ENCODE assay signal across 35 mouse cellular contexts in genomic region chr11:84016147-84016809, GRCm38 (mm10). TPM values are rescaled to one million over a fixed set of nuclear protein-coding genes. Genes with fewer than 3 reads are reported as not detected.
DNase-seq lines count a peak whose midpoint lies in the region; ATAC-seq and TF ChIP-seq lines count a peak whose summit lies in the region.
"Had no signal": no experiment of that assay in that cellular context is flagged by ENCODE, and none has a peak within 500 bp of the region (broad histone marks: within the 10 kb centered on the region; RNA-seq: fewer than 3 reads in every experiment).

No protein-coding gene starts in this region.

- peaks cover 8% of the 10 kb centered on the region for H3K4me1 ChIP-seq in liver, adult 2 months (ENCODE audit: control insufficient read depth, insufficient read depth, low read length)
- no peaks in the 10 kb centered on the region for H3K4me1 ChIP-seq in intestine, embryonic 16.5 days (ENCODE audit: control insufficient read depth, insufficient read depth, low read length)
- H3K4me1 ChIP-seq in stomach, postnatal 0 days (replicated peaks; ENCODE audit: control insufficient read depth, insufficient read depth): no peaks in the 10 kb centered on the region
- H3K4me1 ChIP-seq: lung, embryonic 15.5 days; stomach, embryonic 15.5 days had no signal

- H3K79me2 ChIP-seq in liver, adult 2 months (ENCODE audit: control insufficient read depth, insufficient read depth, low read length): peaks cover 10% of the 10 kb centered on the region; the same call in 1 of the 2 replicates

- no peaks in the 10 kb centered on the region for H3K27me3 ChIP-seq in liver, adult 2 months (ENCODE audit: control insufficient read depth, insufficient read depth, low read length)
- no peaks in the 10 kb centered on the region for H3K27me3 ChIP-seq in intestine, embryonic 16.5 days (replicated peaks; ENCODE audit: control insufficient read depth, insufficient read depth, low read length)
- H3K27me3 ChIP-seq in stomach, postnatal 0 days (ENCODE audit: control insufficient read depth, insufficient read depth, low read length): no peaks in the 10 kb centered on the region
- H3K27me3 ChIP-seq: embryonic facial prominence, embryonic 13.5 days; lung, embryonic 15.5 days; neural tube, embryonic 12.5 days; stomach, embryonic 15.5 days had no signal

- H3K4me2 ChIP-seq in intestine, embryonic 16.5 days (ENCODE audit: low read depth, low read length): no peak overlapping the region
- H3K4me2 ChIP-seq in stomach, postnatal 0 days (replicated peaks; ENCODE audit: low read depth): no peak overlapping the region
- H3K4me2 ChIP-seq: embryonic facial prominence, embryonic 13.5 days; heart, embryonic 11.5 days; hindbrain, embryonic 14.5 days; limb, embryonic 12.5 days; lung, embryonic 15.5 days; midbrain, embryonic 11.5 days; neural tube, embryonic 12.5 days; stomach, embryonic 15.5 days had no signal

- DNase-seq in liver, adult 2 months (ENCODE audit: extremely low read depth, low read depth, low spot score): peak; percentile 52
- DNase-seq in liver: no peak
- peak; percentile 10 for DNase-seq in lung, postnatal 36 days
- no peak for DNase-seq in lung, postnatal 14 days
- no peak for DNase-seq in stomach, postnatal 0 days (ENCODE audit: low spot score)
- DNase-seq in adrenal gland, postnatal 36 days: no peak
- no peak for DNase-seq in heart, postnatal 4 days
- DNase-seq: adrenal gland, postnatal 10 days; cerebellum, adult 11-12 months; cerebellum, adult 9-11 months; gastrocnemius, adult 2 months; gastrocnemius, postnatal 36 days; heart, adult 18-20 months; heart, postnatal 36 days; kidney, postnatal 4 days; right cerebral cortex, postnatal 4 days; thymus, adult 18-20 months; thymus, postnatal 36 days had no signal

- peak overlapping the region; percentile 41 for H3K27ac ChIP-seq in liver, adult 2 months (replicated peaks; ENCODE audit: insufficient read depth, low read depth, low read length)
- no peak overlapping the region for H3K27ac ChIP-seq in intestine, embryonic 16.5 days (ENCODE audit: low read length)
- no peak overlapping the region for H3K27ac ChIP-seq in stomach, postnatal 0 days (replicated peaks)
- H3K27ac ChIP-seq: embryonic facial prominence, embryonic 13.5 days; forebrain, embryonic 10.5 days; gastrocnemius, adult 2 months; hindbrain, embryonic 14.5 days; kidney, postnatal 0 days; limb, embryonic 12.5 days; liver, embryonic 14.5 days; lung, embryonic 15.5 days; neural tube, embryonic 12.5 days; stomach, embryonic 15.5 days had no signal

- H3K36me3 ChIP-seq in liver, adult 2 months (ENCODE audit: control insufficient read depth, insufficient read depth, low read length): peaks cover 19% of the 10 kb centered on the region
- H3K36me3 ChIP-seq in intestine, embryonic 16.5 days (ENCODE audit: control insufficient read depth, insufficient read depth, low read length): no peaks in the 10 kb centered on the region
- H3K36me3 ChIP-seq in stomach, postnatal 0 days (ENCODE audit: control insufficient read depth, insufficient read depth, low read length): peaks cover 9% of the 10 kb centered on the region
- H3K36me3 ChIP-seq: stomach, embryonic 15.5 days had no signal

- ATAC-seq in intestine, embryonic 16.5 days: peak; percentile 71; the same call in 1 of the 2 replicates
- peak; percentile 85 for ATAC-seq in stomach, postnatal 0 days (ENCODE audit: low FRiP score, low TSS enrichment)
- ATAC-seq: CD4-positive, CD25-positive, alpha-beta regulatory T cell, adult 4 months; forebrain, embryonic 16.5 days; inflammation-experienced regulatory T-cells, adult 6 months; midbrain, embryonic 16.5 days had no signal

- no peaks in the 10 kb centered on the region for H3K9me3 ChIP-seq in intestine, embryonic 16.5 days (ENCODE audit: control insufficient read depth, low read length)
- H3K9me3 ChIP-seq in stomach, postnatal 0 days (ENCODE audit: control insufficient read depth, low read length): no peaks in the 10 kb centered on the region
- H3K9me3 ChIP-seq: embryonic facial prominence, embryonic 13.5 days; forebrain, embryonic 10.5 days; limb, embryonic 12.5 days; lung, embryonic 15.5 days; neural tube, embryonic 12.5 days; stomach, embryonic 15.5 days had no signal

- no peak overlapping the region for H3K4me3 ChIP-seq in liver, adult 2 months (ENCODE audit: insufficient read depth, low read depth, low read length)
- H3K4me3 ChIP-seq in intestine, embryonic 16.5 days (ENCODE audit: low read length): no peak overlapping the region
- H3K4me3 ChIP-seq in stomach, postnatal 0 days (ENCODE audit: low read depth, low read length): no peak overlapping the region
- H3K4me3 ChIP-seq: embryonic facial prominence, embryonic 13.5 days; forebrain, embryonic 10.5 days; gastrocnemius, adult 2 months; limb, embryonic 12.5 days; lung, embryonic 15.5 days; neural tube, embryonic 12.5 days; stomach, embryonic 15.5 days had no signal

- no peak for TF ChIP-seq EP300 in stomach, postnatal 0 days (optimal IDR thresholded peaks at IDR 0.05)

- TF ChIP-seq CTCF in liver, adult 2 months (IDR thresholded peaks at IDR 0.05; ENCODE audit: low read depth, low read length): no peak
- no peak for TF ChIP-seq CTCF in stomach, postnatal 0 days (IDR thresholded peaks at IDR 0.05; ENCODE audit: low read depth)

- H3K9ac ChIP-seq in liver, adult 2 months (ENCODE audit: low read depth, low read length): no peak overlapping the region
- no peak overlapping the region for H3K9ac ChIP-seq in intestine, embryonic 16.5 days (ENCODE audit: low read depth, low read length)
- H3K9ac ChIP-seq in stomach, postnatal 0 days (ENCODE audit: low read length): no peak overlapping the region
- H3K9ac ChIP-seq: embryonic facial prominence, embryonic 13.5 days; hindbrain, embryonic 14.5 days; limb, embryonic 12.5 days; liver, embryonic 14.5 days; lung, embryonic 15.5 days; neural tube, embryonic 12.5 days; stomach, embryonic 15.5 days had no signal

- TF ChIP-seq POLR2A in liver, adult 2 months (IDR thresholded peaks at IDR 0.05; ENCODE audit: extremely low read depth, insufficient read depth, low read length): no peak

- WGBS in liver, adult 2 months: 27% methylated on average over 6 of the region's 6 CpGs
- 53% methylated on average over 6 of the region's 6 CpGs for WGBS in intestine, embryonic 16.5 days
- WGBS in stomach, postnatal 0 days: 49% methylated on average over 6 of the region's 6 CpGs

RNA-seq across cellular contexts. Expression of gene Synrg, which starts 52.0 kb away (rescaled TPM):
- 6.5 and 7.7 TPM in 2 replicates for total RNA-seq in liver, adult 2 months (2014; rRNA removed)
- 6.8 and 9.1 TPM in 2 replicates for polyA plus RNA-seq in liver, adult 2 months (2012; rRNA removed)
- polyA plus RNA-seq in intestine, embryonic 16.5 days (2015; fragmentation: Nextera tagmentation; extraction: Ambion mirVana): 6.6 and 8.0 TPM in 2 replicates
- polyA plus RNA-seq in stomach, postnatal 0 days (2015; fragmentation: Nextera tagmentation; extraction: Ambion mirVana): 7.2 TPM in 2 replicates
- total RNA-seq in adrenal gland, postnatal 36 days (2021): 10 to 100 TPM; 48.4 to 49.2 TPM
- 10 to 100 TPM; 21.5 to 22.3 TPM for total RNA-seq in heart, postnatal 4 days (2021)

RNA-seq across cellular contexts. Expression of gene Dusp14, which starts 52.8 kb away (rescaled TPM):
- total RNA-seq in liver, adult 2 months (2014; rRNA removed): 0.83 and 0.87 TPM in 2 replicates
- 4.4 and 4.5 TPM in 2 replicates for polyA plus RNA-seq in liver, adult 2 months (2012; rRNA removed)
- 17.3 and 18.3 TPM in 2 replicates for polyA plus RNA-seq in intestine, embryonic 16.5 days (2015; fragmentation: Nextera tagmentation; extraction: Ambion mirVana)
- 118 and 130 TPM in 2 replicates for polyA plus RNA-seq in stomach, postnatal 0 days (2015; fragmentation: Nextera tagmentation; extraction: Ambion mirVana)
- 10 to 100 TPM in 1 of 2 experiments, 1 to 10 TPM in 1; 6.0 to 14.0 TPM for total RNA-seq in adrenal gland, postnatal 36 days (2021)
- 1 to 10 TPM in 1 of 2 experiments, under 1 TPM in 1; 0.29 to 1.4 TPM for total RNA-seq in heart, postnatal 4 days (2021)
- total RNA-seq: megakaryocyte, adult 5-6 weeks had no signal

Comparison
In these comparisons a context has a peak if more than half of its experiments do, and no peak if none do; other contexts are left out.
1. DNase-seq: peak in liver, adult 2 months (single experiment) and lung, postnatal 36 days (single experiment); none in liver (single experiment), lung, postnatal 14 days (single experiment), stomach, postnatal 0 days (single experiment), adrenal gland, postnatal 36 days (0 of 2) and heart, postnatal 4 days (single experiment).